Comparison of ENCODE assay signal across 11 mouse cellular contexts in genomic region chr2:109848305-109848704, GRCm38 (mm10). TPM values are rescaled to one million over a fixed set of nuclear protein-coding genes. Genes with fewer than 3 reads are reported as not detected.
DNase-seq lines count a peak whose midpoint lies in the region; ATAC-seq lines count a peak whose summit lies in the region.
"Had no signal": no experiment of that assay in that cellular context is flagged by ENCODE, and none has a peak within 500 bp of the region (broad histone marks: within the 10 kb centered on the region; RNA-seq: fewer than 3 reads in every experiment).

No protein-coding gene starts in this region.

- no peaks in the 10 kb centered on the region for H3K9me3 ChIP-seq in neural tube, embryonic 11.5 days (ENCODE audit: control insufficient read depth, low read length)
- H3K9me3 ChIP-seq in hindbrain, embryonic 11.5 days (ENCODE audit: control insufficient read depth, low read length), result no peaks in the 10 kb centered on the region
- no peaks in the 10 kb centered on the region for H3K9me3 ChIP-seq in midbrain, embryonic 12.5 days
- H3K9me3 ChIP-seq: heart, embryonic 10.5 days had no signal

- H3K9ac ChIP-seq in neural tube, embryonic 11.5 days (ENCODE audit: low read length), result no peak overlapping the region; the same call in 1 of the 2 replicates
- no peak overlapping the region for H3K9ac ChIP-seq in hindbrain, embryonic 11.5 days (ENCODE audit: low read depth, low read length)
- no peak overlapping the region for H3K9ac ChIP-seq in midbrain, embryonic 12.5 days (replicated peaks)

- peak; percentile 37; the same call in 1 of the 2 replicates for ATAC-seq in neural tube, embryonic 11.5 days (ENCODE audit: insufficient read depth, low FRiP score, low TSS enrichment)
- peak; percentile 68; the same call in 1 of the 2 replicates for ATAC-seq in hindbrain, embryonic 11.5 days (ENCODE audit: low FRiP score)
- peak; percentile 59; the same call in 1 of the 2 replicates for ATAC-seq in midbrain, embryonic 12.5 days (ENCODE audit: low FRiP score, low read depth)

- H3K4me3 ChIP-seq in neural tube, embryonic 11.5 days (ENCODE audit: low read depth, low read length), result no peak overlapping the region
- no peak overlapping the region for H3K4me3 ChIP-seq in hindbrain, embryonic 11.5 days (ENCODE audit: low read depth, low read length)
- H3K4me3 ChIP-seq in midbrain, embryonic 12.5 days, result no peak overlapping the region
- H3K4me3 ChIP-seq: heart, embryonic 10.5 days had no signal

- no peaks in the 10 kb centered on the region for H3K36me3 ChIP-seq in neural tube, embryonic 11.5 days (ENCODE audit: control insufficient read depth, insufficient read depth, low read length)
- H3K36me3 ChIP-seq in hindbrain, embryonic 11.5 days (ENCODE audit: control insufficient read depth, insufficient read depth, low read length), result no peaks in the 10 kb centered on the region
- H3K36me3 ChIP-seq in midbrain, embryonic 12.5 days, result no peaks in the 10 kb centered on the region
- H3K36me3 ChIP-seq: heart, embryonic 10.5 days had no signal

- no peak for DNase-seq in neural tube, embryonic 11.5 days (ENCODE audit: low spot score)
- DNase-seq in neural tube, embryonic 10.5 days (ENCODE audit: extremely low spot score, low spot score), result no peak
- DNase-seq in hindbrain, embryonic 11.5 days (ENCODE audit: low spot score), result no peak
- no peak for DNase-seq in spleen, postnatal 4 days (ENCODE audit: low spot score in 2 of 2)
- no peak for DNase-seq in adipocyte (ENCODE audit: low spot score)
- DNase-seq in left cerebral cortex, postnatal 36 days (ENCODE audit: low spot score in 2 of 2), result no peak
- DNase-seq: cerebellum, postnatal 25 days; lung, postnatal 10 days; thymus, postnatal 25 days had no signal

- 54% methylated on average over 4 of the region's 4 CpGs for WGBS in neural tube, embryonic 11.5 days
- 52% methylated on average over 4 of the region's 4 CpGs for WGBS in hindbrain, embryonic 11.5 days
- 36% methylated on average over 4 of the region's 4 CpGs for WGBS in midbrain, embryonic 12.5 days

- H3K27me3 ChIP-seq in neural tube, embryonic 11.5 days (ENCODE audit: control insufficient read depth, insufficient read depth, low read length), result no peaks in the 10 kb centered on the region
- H3K27me3 ChIP-seq in hindbrain, embryonic 11.5 days (ENCODE audit: control insufficient read depth, insufficient read depth, low read length), result no peaks in the 10 kb centered on the region
- no peaks in the 10 kb centered on the region for H3K27me3 ChIP-seq in midbrain, embryonic 12.5 days

- no peak overlapping the region for H3K27ac ChIP-seq in neural tube, embryonic 11.5 days (ENCODE audit: low read depth, low read length)
- no peak overlapping the region for H3K27ac ChIP-seq in hindbrain, embryonic 11.5 days (ENCODE audit: low read depth, low read length)
- H3K27ac ChIP-seq in midbrain, embryonic 12.5 days (replicated peaks), result no peak overlapping the region
- H3K27ac ChIP-seq: heart, embryonic 10.5 days had no signal

- no peak overlapping the region for H3K4me2 ChIP-seq in neural tube, embryonic 11.5 days (ENCODE audit: low read depth)
- H3K4me2 ChIP-seq in hindbrain, embryonic 11.5 days (replicated peaks; ENCODE audit: low read depth, low read length), result no peak overlapping the region
- peak overlapping the region; percentile 21 for H3K4me2 ChIP-seq in midbrain, embryonic 12.5 days (replicated peaks)

- H3K4me1 ChIP-seq in neural tube, embryonic 11.5 days (ENCODE audit: control insufficient read depth, insufficient read depth, low read length), result no peaks in the 10 kb centered on the region
- H3K4me1 ChIP-seq in hindbrain, embryonic 11.5 days (replicated peaks; ENCODE audit: control insufficient read depth, insufficient read depth, low read length), result no peaks in the 10 kb centered on the region
- peaks cover 9% of the 10 kb centered on the region for H3K4me1 ChIP-seq in midbrain, embryonic 12.5 days
- H3K4me1 ChIP-seq: heart, embryonic 10.5 days had no signal

- intact Hi-C loops in left cerebral cortex, postnatal 36 days (cut with DNase I), result no loop called here

RNA-seq across cellular contexts. Expression of gene Lin7c, which starts 42.3 kb away (rescaled TPM):
- polyA plus RNA-seq in neural tube, embryonic 11.5 days (2014; fragmentation: Nextera tagmentation; extraction: Ambion mirVana), result 136 and 146 TPM in 2 replicates
- polyA plus RNA-seq in hindbrain, embryonic 11.5 days (2014; fragmentation: Nextera tagmentation; extraction: Ambion mirVana), result 140 and 161 TPM in 2 replicates
- polyA plus RNA-seq in midbrain, embryonic 12.5 days (2016; fragmentation: Nextera tagmentation; extraction: Ambion mirVana), result 159 and 172 TPM in 2 replicates
- 10 to 100 TPM; 66.9 to 76.8 TPM for total RNA-seq in left cerebral cortex, postnatal 36 days (2021)
